Mouse (Mus musculus) neural tube, embryonic 13.5 days (tissue): ENCODE results near the gene Itpr3. TPM values are rescaled to one million over a fixed set of nuclear protein-coding genes. Genes with fewer than 3 reads are reported as not detected.
A peak's percentile ranks its signal among the peaks of the same experiment; 100 is the strongest.

Source experiments
- ATAC-seq: fragments of 200-750 bp; cut with Nextera tagmentation; 2 replicates; pipeline ENCODE4 v1.8.0; 2017; ENCODE audit warnings: low read depth, mild to moderate bottlenecking, moderate TSS enrichment, moderate library complexity
- H3K27ac ChIP-seq: fragments of 300-500 bp; sonication (generic); replicated peaks from 2 replicates; pipeline ENCODE4 v1.5.1; 2015; ENCODE audit warnings: moderate library complexity, mild to moderate bottlenecking, inconsistent platforms
- H3K27me3 ChIP-seq: fragments of 300-500 bp; sonication (generic); 2 replicates; pipeline ENCODE4 v1.6.1; 2015; ENCODE audit warnings: mild to moderate bottlenecking, inconsistent platforms
- H3K36me3 ChIP-seq: fragments of 300-500 bp; sonication (generic); 2 replicates; pipeline ENCODE4 v1.6.1; 2015; ENCODE audit warnings: mild to moderate bottlenecking, inconsistent platforms
- H3K4me1 ChIP-seq: fragments of 300-500 bp; sonication (generic); replicated peaks from 2 replicates; pipeline ENCODE4 v1.6.1; 2015; ENCODE audit warnings: inconsistent platforms
- H3K4me2 ChIP-seq: fragments of 300-500 bp; sonication (generic); 2 replicates; pipeline ENCODE4 v1.6.1; 2015; ENCODE audit warnings: inconsistent platforms, mild to moderate bottlenecking, moderate library complexity
- H3K4me3 ChIP-seq: fragments of 300-500 bp; sonication (generic); 2 replicates; pipeline ENCODE4 v1.5.1; 2015; ENCODE audit warnings: mild to moderate bottlenecking, inconsistent platforms
- H3K9ac ChIP-seq: fragments of 300-500 bp; sonication (generic); 2 replicates; pipeline ENCODE4 v1.6.1; 2015; ENCODE audit warnings: moderate library complexity, mild to moderate bottlenecking, inconsistent platforms
- H3K9me3 ChIP-seq: fragments of 300-500 bp; sonication (generic); 2 replicates; pipeline ENCODE4 v1.6.1; 2016; ENCODE audit warnings: inconsistent platforms
- WGBS: fragments of 180-500 bp; shearing (Covaris S2); methylation state at CpG from one replicate; pipeline ENCODE4 v1.1.7; 2015; 5-methylcytosine and 5-hydroxymethylcytosine counted together
- polyA plus RNA-seq: library from polyadenylated mRNA; unstranded; fragments of >200 nt; fragmentation: Nextera tagmentation; extraction: Ambion mirVana; gene quantifications from 2 replicates; pipeline ENCODE4 v1.2.1, GENCODE M21; 2015

Itpr3 gene
- polyA plus RNA-seq, 1 experiment from 2014 or later = 1.4 TPM

- Histone ChIP-seq H3K36me3 (no peaks in the 10 kb centered on the region), H3K9me3 (no peaks in the 10 kb centered on the region), H3K27ac (no peak overlapping the region), H3K4me3 (no peak overlapping the region), H3K4me2 (no peak overlapping the region), H3K9ac (no peak overlapping the region), H3K27me3 (no peaks in the 10 kb centered on the region), H3K4me1 (peaks cover 40% of the 10 kb centered on the region)
- WGBS = 75% methylated on average over 6 of the region's 6 CpGs
- no peak for ATAC-seq
Measured at GRCm38 (mm10) chr17:27154881-27155280, 97.8 kb downstream of the Itpr3 start.

- H3K4me2 ChIP-seq = no peak overlapping the region
- WGBS = 64% methylated on average over 8 of the region's 8 CpGs
- no peaks in the 10 kb centered on the region for H3K9me3 ChIP-seq
Measured at GRCm38 (mm10) chr17:27155752-27156151, 98.6 kb downstream of the Itpr3 start.

GRCm38 (mm10) chr17:27158439-27158838 lies 101.3 kb downstream of the Itpr3 start:
- H3K4me1 ChIP-seq = peaks cover 26% of the 10 kb centered on the region
- no peak overlapping the region for H3K27ac ChIP-seq
- no peak overlapping the region for H3K4me2 ChIP-seq
- no peaks in the 10 kb centered on the region for H3K27me3 ChIP-seq
- H3K4me3 ChIP-seq = no peak overlapping the region
- H3K9me3 ChIP-seq = no peaks in the 10 kb centered on the region
- no peak for ATAC-seq
- H3K9ac ChIP-seq = no peak overlapping the region
- 81% methylated on average over 6 of the region's 6 CpGs for WGBS
- H3K36me3 ChIP-seq = no peaks in the 10 kb centered on the region

More at GRCm38 (mm10) chr17:27155752-27156151, 98.6 kb downstream of the Itpr3 start:
- no peak overlapping the region for H3K27ac ChIP-seq
- no peaks in the 10 kb centered on the region for H3K27me3 ChIP-seq
- peaks cover 33% of the 10 kb centered on the region for H3K4me1 ChIP-seq
- H3K36me3 ChIP-seq = no peaks in the 10 kb centered on the region
- no peak for ATAC-seq
- no peak overlapping the region for H3K9ac ChIP-seq
- no peak overlapping the region for H3K4me3 ChIP-seq

- ATAC-seq = no peak
- H3K9me3 ChIP-seq = no peaks in the 10 kb centered on the region
- no peak overlapping the region for H3K27ac ChIP-seq
- no peak overlapping the region for H3K9ac ChIP-seq
- no peak overlapping the region for H3K4me3 ChIP-seq
- peaks cover 24% of the 10 kb centered on the region; the same call in 1 of the 2 replicates for H3K4me1 ChIP-seq
- 80% methylated on average over 7 of the region's 7 CpGs for WGBS
- no peak overlapping the region for H3K4me2 ChIP-seq
- H3K27me3 ChIP-seq = no peaks in the 10 kb centered on the region
- no peaks in the 10 kb centered on the region for H3K36me3 ChIP-seq
Measured at GRCm38 (mm10) chr17:27159169-27159568, 102.1 kb downstream of the Itpr3 start.

- H3K9ac ChIP-seq = no peak overlapping the region
- no peak overlapping the region for H3K27ac ChIP-seq
- no peak overlapping the region for H3K4me3 ChIP-seq
- H3K27me3 ChIP-seq = no peaks in the 10 kb centered on the region
- no peaks in the 10 kb centered on the region for H3K36me3 ChIP-seq
- no peaks in the 10 kb centered on the region for H3K9me3 ChIP-seq
- 73% methylated on average over 4 of the region's 4 CpGs for WGBS
- H3K4me1 ChIP-seq = peaks cover 32% of the 10 kb centered on the region; the same call in 1 of the 2 replicates
- ATAC-seq = no peak
- no peak overlapping the region for H3K4me2 ChIP-seq
Measured at GRCm38 (mm10) chr17:27160905-27161304, 103.8 kb downstream of the Itpr3 start.

GRCm38 (mm10) chr17:27165054-27165773 lies 108.1 kb downstream of the Itpr3 start:
- Histone ChIP-seq H3K4me1 (peaks cover 34% of the 10 kb centered on the region; the same call in 1 of the 2 replicates), H3K4me3 (no peak overlapping the region), H3K27me3 (no peaks in the 10 kb centered on the region), H3K9ac (0 out of 2 replicates have a peak overlapping the region, but pooled peaks have one; percentile 9), H3K9me3 (no peaks in the 10 kb centered on the region), H3K4me2 (no peak overlapping the region), H3K36me3 (no peaks in the 10 kb centered on the region), H3K27ac (peak overlapping the region; percentile 53)
- ATAC-seq = peak; percentile 59
- 42% methylated on average over 8 of the region's 8 CpGs for WGBS

GRCm38 (mm10) chr17:27166901-27167300 lies 109.8 kb downstream of the Itpr3 start:
- Histone ChIP-seq H3K4me2 (no peak overlapping the region), H3K4me3 (no peak overlapping the region), H3K9ac (no peak overlapping the region), H3K4me1 (peaks cover 31% of the 10 kb centered on the region; the same call in 1 of the 2 replicates), H3K36me3 (no peaks in the 10 kb centered on the region), H3K27me3 (no peaks in the 10 kb centered on the region), H3K27ac (no peak overlapping the region), H3K9me3 (no peaks in the 10 kb centered on the region)
- ATAC-seq = no peak
- 73% methylated on average over 6 of the region's 6 CpGs for WGBS

GRCm38 (mm10) chr17:27167545-27167944 lies 110.4 kb downstream of the Itpr3 start, which contains the start of gene Ip6k3:
TSS of gene Ip6k3 (minus strand) at chr17:27167795.
- Histone ChIP-seq H3K36me3 (no peaks in the 10 kb centered on the region), H3K4me3 (no peak within 1 kb of the TSS), H3K9me3 (no peaks in the 10 kb centered on the region), H3K9ac (no peak within 1 kb of the TSS), H3K27me3 (no peaks in the 10 kb centered on the region), H3K27ac (no peak within 1 kb of the TSS), H3K4me2 (no peak within 1 kb of the TSS), H3K4me1 (peaks cover 31% of the 10 kb centered on the region; the same call in 1 of the 2 replicates)
- 49% methylated on average over 4 of the region's 4 CpGs for WGBS
- ATAC-seq = no peak

GRCm38 (mm10) chr17:27168569-27168968 lies 111.5 kb downstream of the Itpr3 start:
- Histone ChIP-seq H3K4me3 (no peak overlapping the region), H3K9me3 (no peaks in the 10 kb centered on the region), H3K4me2 (no peak overlapping the region), H3K36me3 (no peaks in the 10 kb centered on the region), H3K27ac (no peak overlapping the region), H3K4me1 (peaks cover 23% of the 10 kb centered on the region; the same call in 1 of the 2 replicates), H3K27me3 (no peaks in the 10 kb centered on the region), H3K9ac (no peak overlapping the region)
- WGBS = 97% methylated on average over 4 of the region's 4 CpGs
- ATAC-seq = no peak

GRCm38 (mm10) chr17:27169952-27170695 lies 113.0 kb downstream of the Itpr3 start:
- no peak for ATAC-seq
- Histone ChIP-seq H3K27ac (no peak overlapping the region), H3K27me3 (no peaks in the 10 kb centered on the region), H3K4me1 (peaks cover 15% of the 10 kb centered on the region), H3K36me3 (no peaks in the 10 kb centered on the region), H3K9ac (no peak overlapping the region), H3K4me2 (no peak overlapping the region), H3K4me3 (no peak overlapping the region), H3K9me3 (no peaks in the 10 kb centered on the region)
- 78% methylated on average over 11 of the region's 11 CpGs for WGBS

GRCm38 (mm10) chr17:27171121-27171520 lies 114.0 kb downstream of the Itpr3 start:
- Histone ChIP-seq H3K4me3 (no peak overlapping the region), H3K9me3 (no peaks in the 10 kb centered on the region), H3K4me2 (no peak overlapping the region), H3K27me3 (no peaks in the 10 kb centered on the region), H3K9ac (no peak overlapping the region), H3K27ac (no peak overlapping the region), H3K36me3 (no peaks in the 10 kb centered on the region), H3K4me1 (peaks cover 18% of the 10 kb centered on the region)
- 69% methylated on average over 5 of the region's 5 CpGs for WGBS
- ATAC-seq = no peak
